Mouse (Mus musculus): ENCODE measurements around the gene Met.

- TF ChIP-seq CTCF (IDR thresholded peaks at IDR 0.05; ENCODE audit: control insufficient read depth, insufficient read depth, insufficient replicate concordance, low read depth, low read length) (no peak), POLR2A (IDR thresholded peaks at IDR 0.05; ENCODE audit: control insufficient read depth, low read depth, low read length) (no peak)
These were observed 157.2 kb downstream of the Met start for GRCm38 (mm10) chr6:17620823-17621222.

All from testis, adult 2 months (tissue).